Mouse (Mus musculus) Muller cell, postnatal 12 days (primary cell): ENCODE results near the gene U2af1l4.
A peak's percentile ranks its signal among the peaks of the same experiment; 100 is the strongest.

Source experiments
- DNase-seq: peaks from one replicate; pipeline ENCODE4 v3.0.0-alpha.2; 2015; ENCODE audit errors: inconsistent ontology term

The U2af1l4 gene

GRCm38 (mm10) chr7:30586455-30587020, 23.4 kb downstream of the U2af1l4 start:
- no peak for DNase-seq

- DNase-seq = peak; percentile 61
These were observed 25.0 kb downstream of the U2af1l4 start for GRCm38 (mm10) chr7:30587842-30588667.

GRCm38 (mm10) chr7:30588676-30589434, 25.8 kb downstream of the U2af1l4 start, which contains the start of gene Kmt2b:
Kmt2b (minus strand) TSS chr7:30588726.
- peak; percentile 99 for DNase-seq

- DNase-seq = peak; percentile 87
These were observed 26.6 kb downstream of the U2af1l4 start for GRCm38 (mm10) chr7:30589435-30590301.

- no peak for DNase-seq
These were observed 28.0 kb downstream of the U2af1l4 start for GRCm38 (mm10) chr7:30590927-30591604.

- DNase-seq = no peak
These were observed 28.5 kb downstream of the U2af1l4 start for GRCm38 (mm10) chr7:30591605-30591951.

- no peak for DNase-seq
These were observed 29.8 kb downstream of the U2af1l4 start for GRCm38 (mm10) chr7:30592772-30593423.

- no peak for DNase-seq
These were observed 30.7 kb downstream of the U2af1l4 start for GRCm38 (mm10) chr7:30593579-30594509.

GRCm38 (mm10) chr7:30594510-30595024, 31.5 kb downstream of the U2af1l4 start:
- DNase-seq = no peak

GRCm38 (mm10) chr7:30596093-30596492, 33.0 kb downstream of the U2af1l4 start:
- no peak for DNase-seq

GRCm38 (mm10) chr7:30596811-30597210, 33.7 kb downstream of the U2af1l4 start:
- DNase-seq = no peak

- DNase-seq = no peak
These were observed 35.7 kb downstream of the U2af1l4 start, which contains the start of gene Zbtb32 for GRCm38 (mm10) chr7:30598786-30599185. Zbtb32 (minus strand) TSS chr7:30598909.

GRCm38 (mm10) chr7:30599933-30600353, 36.8 kb downstream of the U2af1l4 start:
- DNase-seq = peak; percentile 85

- DNase-seq = no peak
These were observed 37.5 kb downstream of the U2af1l4 start for GRCm38 (mm10) chr7:30600651-30601050.

- DNase-seq = no peak
These were observed 39.5 kb downstream of the U2af1l4 start for GRCm38 (mm10) chr7:30602583-30602982.

- no peak for DNase-seq
These were observed 41.3 kb downstream of the U2af1l4 start for GRCm38 (mm10) chr7:30604424-30604823.

GRCm38 (mm10) chr7:30604944-30605343, 41.8 kb downstream of the U2af1l4 start:
- no peak for DNase-seq

GRCm38 (mm10) chr7:30607706-30608309, 44.7 kb downstream of the U2af1l4 start:
- peak; percentile 36 for DNase-seq

- no peak for DNase-seq
These were observed 45.4 kb downstream of the U2af1l4 start for GRCm38 (mm10) chr7:30608476-30608875.
